Mouse (Mus musculus): Measurements from ENCODE around the gene Nlrc5.
"Not testable (repeated sequence)": the region's sequence is repeated elsewhere in the genome, so short reads cannot be mapped to it uniquely, and the experiment has no call there.

The Nlrc5 gene

DNA sequence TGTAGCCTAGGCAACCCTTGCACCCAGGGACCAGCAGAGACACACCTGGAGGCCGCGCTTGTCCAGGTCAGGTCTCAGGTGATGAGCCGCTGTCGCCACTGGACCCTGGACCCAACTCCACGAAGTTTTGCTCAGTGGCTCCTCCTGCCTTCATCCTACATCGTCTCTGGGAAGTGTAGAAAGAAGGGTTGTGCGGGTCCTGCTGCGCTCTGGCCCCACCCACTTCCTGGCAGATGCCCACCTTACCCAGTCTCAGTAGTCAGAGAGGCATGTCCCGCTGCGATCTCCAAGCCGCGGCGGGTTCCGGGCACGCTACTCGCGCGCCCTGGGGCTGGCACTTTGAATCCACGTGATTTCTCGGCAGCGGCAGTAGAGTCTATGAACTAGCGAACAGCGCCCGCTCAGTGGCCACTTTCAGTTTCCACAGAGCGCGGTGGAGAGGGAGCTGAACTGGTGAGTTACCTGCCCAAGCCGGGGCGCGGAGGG lies at the start of gene Nlrc5:
Nlrc5 (plus strand) TSS at position 376 of the 486 bp plus-strand sequence.
- peak; percentile 20 for DNase-seq

DNA sequence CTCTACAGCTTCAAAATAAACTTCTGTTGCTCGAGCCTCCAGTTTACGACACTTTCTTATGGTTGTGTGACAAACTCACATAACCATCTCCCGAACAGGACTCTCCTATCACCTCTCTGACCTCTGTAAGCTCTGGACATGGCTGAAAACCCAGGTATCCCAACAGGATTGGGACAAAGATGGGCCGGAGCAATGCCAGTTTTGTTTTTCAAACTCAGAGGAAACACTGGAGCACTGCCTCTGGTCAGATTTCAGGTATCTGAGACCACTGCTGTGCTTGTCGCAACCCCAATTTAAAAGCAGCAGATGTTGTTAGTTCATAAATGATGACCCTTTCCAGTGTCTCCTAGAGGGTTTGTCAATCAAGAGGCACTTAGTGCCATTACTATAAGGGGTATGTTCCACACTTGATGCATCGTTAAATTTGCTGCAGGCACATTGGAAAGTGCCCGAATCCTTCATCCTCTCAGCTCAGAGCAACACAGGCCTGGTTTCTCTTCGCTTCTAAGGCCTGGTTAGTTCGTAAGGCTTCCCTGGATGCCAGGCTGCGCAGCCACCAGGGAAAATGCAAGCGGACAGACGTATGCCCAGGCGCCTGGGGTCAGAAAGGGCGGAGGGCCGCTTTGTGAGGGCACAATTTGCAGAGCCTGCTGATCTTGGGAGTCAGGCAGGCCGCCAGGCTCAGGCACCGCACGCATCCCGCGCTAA lies 48.5 kb upstream of the Nlrc5 start:
- DNase-seq, result no peak

DNA sequence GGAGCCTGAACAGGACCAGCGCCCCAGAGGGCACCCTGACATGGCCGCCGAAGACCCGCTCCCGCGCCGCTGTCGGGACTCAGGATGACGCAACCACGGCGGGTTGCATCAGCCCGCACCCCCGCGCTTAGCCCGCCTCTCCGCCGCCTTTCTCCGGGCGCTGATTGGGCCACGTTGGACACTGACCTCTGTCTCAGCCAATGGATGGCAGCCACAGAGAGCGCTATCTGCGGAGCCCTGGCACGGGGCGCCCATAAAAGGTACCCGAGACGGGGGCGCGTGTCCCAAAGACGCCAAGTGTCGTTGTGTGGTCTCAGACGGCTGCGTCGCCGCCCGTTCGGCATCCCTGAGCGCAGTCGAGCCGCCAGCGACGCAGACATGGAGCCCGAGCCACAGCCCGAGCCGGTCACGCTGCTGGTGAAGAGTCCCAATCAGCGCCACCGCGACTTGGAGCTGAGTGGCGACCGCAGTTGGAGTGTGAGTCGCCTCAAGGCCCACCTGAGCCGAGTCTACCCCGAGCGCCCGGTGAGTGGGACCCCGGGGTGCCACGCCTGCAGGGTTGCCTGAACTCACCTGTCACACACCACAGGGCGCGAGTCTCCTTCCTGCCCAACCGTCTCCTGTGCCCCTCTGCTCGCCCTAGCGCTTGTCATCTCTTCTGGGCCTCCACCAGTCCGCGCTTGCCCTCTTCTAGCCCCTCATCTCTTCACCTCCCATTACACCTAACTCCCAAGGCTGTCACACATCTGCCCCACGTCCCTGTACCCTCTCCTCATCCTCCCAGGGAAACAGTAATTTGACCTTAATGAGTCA lies 47.7 kb upstream of the Nlrc5 start, which contains the start of gene Herpud1:
Herpud1 (plus strand) TSS at position 225 of the 813 bp plus-strand sequence.
- peak; percentile 98 to 99 for DNase-seq

DNA sequence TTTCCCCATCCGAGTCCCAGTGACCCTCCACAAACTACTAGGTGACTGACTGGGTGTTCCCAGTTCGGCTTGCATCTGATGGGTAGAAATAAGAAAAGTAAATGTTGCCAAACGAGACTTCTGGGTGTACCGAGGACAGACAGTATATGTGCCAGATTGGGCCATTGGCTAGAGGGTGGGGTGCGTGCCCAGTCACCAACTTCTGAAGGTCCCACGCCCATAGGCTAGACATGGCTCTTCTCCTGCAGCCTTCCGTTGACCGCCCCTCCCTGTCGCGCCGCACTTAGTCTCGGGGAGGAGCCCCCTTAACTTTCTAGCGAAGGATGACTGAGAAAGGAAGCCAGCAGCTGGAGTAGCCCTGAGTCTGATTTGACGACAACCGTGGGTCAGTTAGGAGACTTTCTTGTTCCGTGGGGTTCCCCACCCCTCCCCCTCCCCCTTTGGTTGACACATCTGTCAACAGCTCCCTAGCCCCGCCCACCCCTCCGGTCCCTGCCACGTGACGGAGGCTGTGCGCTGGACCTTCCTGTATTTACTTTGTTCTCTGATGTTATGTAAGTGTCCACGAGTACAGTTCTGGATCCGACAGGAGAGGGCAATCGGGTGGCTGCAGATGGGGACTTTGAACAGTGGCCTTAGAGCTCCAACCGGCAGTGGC lies 47.0 kb upstream of the Nlrc5 start:
- peak; percentile 71 to 78 for DNase-seq

DNA sequence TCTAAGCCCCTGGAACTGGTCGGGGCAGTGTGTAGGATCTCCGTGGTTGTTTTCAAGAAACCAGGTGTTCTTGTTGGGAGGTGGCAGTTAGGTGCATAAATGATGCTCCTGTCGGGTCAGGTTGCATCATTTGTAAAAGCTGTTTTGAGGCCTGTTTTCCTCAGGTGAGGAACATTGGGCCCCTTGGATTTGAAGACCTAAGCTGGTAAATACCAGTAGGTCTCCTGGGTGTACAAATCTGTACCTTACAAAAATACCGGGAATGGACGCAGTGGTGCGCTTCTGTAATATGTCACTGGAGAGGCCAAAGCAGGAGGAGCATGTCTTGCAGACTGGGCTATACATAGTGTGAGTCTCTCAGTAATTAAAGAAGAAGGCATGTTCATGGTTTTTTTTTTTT lies 46.4 kb upstream of the Nlrc5 start:
- peak in 1 of 2 experiments; percentile 15 for DNase-seq

DNA sequence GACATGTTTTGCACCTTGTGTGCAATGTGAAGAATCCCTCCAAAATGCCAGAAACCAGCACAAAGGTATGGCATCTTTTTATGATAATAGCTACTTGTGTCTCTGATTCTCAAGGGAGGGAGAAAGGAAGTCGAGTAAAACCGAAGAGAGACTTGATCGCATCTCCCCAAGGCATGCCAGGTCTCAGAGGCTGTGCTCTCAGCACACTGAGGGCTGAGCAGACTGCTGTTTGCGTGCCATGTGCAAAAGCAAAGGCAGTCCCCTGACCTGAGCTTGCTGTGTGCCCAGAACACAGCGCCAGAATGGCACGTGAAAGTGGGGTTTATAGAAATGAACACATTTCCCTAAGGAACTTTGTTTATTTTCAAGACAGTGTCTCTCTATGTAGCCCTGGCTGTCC lies 44.6 kb upstream of the Nlrc5 start:
- DNase-seq, result no peak

DNA sequence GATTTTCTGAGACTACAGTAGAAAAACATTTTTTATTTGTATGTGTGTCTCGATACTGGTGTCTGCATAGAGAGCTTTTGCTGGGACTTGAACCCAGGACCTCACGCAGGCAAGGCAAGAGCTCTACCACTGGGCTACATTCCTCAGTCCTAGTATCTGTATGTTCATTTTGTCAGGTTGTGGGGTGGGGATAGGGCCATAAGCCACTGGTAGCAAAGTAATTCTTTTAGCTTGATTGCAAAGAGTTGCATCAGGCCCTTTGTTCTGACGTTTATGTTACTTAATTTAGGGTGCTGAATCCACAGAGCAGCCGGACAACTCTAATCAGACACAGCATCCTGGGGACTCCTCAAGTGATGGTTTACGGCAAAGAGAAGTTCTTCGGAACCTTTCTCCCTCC lies 43.7 kb upstream of the Nlrc5 start:
- DNase-seq, result no peak

DNA sequence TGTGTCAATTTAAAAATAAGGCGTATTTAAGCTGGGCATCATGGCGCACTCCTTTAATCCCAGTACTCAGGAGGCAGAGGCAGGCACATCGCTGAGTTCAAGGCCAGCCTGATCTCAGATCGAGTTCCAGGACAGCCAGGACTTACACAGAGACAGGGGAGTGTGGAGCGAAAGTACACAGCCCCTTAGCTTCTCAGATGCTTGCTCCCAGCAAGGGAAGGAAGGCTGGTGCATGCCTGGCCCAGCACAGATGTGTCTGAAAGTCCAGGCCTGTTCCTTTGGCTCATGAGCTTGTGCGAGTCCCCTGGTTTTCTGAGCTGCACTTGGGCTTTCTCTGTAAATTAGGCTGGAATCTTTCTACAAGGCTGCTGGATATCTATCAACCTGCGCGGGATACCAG lies 43.2 kb upstream of the Nlrc5 start:
- no peak for DNase-seq

DNA sequence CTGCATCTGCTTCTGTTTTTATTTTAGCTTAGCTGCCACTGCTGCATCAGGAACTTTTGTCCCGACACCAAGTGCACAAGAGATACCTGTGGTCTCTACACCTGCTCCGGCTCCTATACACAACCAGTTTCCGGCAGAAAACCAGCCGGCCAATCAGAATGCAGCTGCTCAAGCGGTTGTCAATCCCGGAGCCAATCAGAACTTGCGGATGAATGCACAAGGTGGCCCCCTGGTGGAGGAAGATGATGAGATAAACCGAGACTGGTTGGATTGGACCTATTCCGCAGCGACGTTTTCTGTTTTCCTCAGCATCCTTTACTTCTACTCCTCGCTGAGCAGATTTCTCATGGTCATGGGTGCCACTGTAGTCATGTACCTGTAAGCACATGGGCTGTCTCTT lies 42.0 kb upstream of the Nlrc5 start:
- DNase-seq, result peak; percentile 27 to 32

DNA sequence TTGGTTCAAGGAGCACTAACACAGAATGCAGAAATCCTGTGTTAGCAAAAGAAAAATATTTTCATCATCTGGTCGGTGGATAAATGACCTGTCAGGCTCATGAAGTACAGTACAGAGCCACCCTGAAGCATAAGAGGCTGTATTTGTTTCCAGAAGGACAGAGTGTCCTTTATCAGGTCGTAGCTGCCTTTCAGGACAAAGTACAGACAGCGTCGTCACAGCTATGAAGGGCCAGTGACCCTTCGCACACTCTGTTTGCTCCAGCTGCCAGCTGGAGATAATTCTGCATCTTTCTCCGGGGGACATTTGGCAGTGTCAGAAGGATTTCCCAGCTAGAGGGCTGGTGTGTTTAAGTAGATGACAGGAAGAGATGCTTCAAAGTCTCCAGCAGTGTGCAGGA lies 41.5 kb upstream of the Nlrc5 start:
- no peak for DNase-seq

DNA sequence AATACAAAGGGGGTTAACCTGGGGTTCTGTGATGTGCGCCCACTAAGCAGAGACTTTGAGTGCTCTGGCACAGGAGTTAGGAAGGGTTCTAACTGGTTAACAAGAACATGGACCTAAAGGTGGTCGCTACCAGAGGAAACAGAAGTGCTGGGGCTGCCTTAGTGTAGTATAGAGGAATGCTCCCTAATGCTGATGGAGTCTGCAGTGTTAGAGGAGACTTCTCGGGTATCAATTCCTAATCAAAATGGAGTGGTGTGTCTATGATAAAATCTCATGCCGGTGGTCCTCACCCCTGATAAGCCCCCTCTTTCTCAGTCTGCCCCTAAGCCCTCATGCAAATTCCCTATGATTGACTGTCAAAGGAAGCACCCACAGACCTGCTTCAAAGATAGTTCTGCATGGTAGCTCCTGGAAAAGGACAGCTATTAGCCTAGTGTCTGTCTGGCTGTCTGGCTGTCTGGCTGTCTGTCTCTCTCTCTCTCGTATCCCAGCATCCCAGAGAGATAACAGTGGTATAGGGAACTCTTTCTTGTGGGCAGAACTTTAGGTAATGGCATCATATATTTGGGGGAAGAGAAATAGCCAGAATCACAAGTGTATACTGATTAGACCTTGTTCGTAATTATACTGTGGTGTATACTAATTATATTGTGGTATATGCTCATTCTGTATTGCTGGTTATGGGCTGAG lies 38.2 kb upstream of the Nlrc5 start:
- no peak for DNase-seq

DNA sequence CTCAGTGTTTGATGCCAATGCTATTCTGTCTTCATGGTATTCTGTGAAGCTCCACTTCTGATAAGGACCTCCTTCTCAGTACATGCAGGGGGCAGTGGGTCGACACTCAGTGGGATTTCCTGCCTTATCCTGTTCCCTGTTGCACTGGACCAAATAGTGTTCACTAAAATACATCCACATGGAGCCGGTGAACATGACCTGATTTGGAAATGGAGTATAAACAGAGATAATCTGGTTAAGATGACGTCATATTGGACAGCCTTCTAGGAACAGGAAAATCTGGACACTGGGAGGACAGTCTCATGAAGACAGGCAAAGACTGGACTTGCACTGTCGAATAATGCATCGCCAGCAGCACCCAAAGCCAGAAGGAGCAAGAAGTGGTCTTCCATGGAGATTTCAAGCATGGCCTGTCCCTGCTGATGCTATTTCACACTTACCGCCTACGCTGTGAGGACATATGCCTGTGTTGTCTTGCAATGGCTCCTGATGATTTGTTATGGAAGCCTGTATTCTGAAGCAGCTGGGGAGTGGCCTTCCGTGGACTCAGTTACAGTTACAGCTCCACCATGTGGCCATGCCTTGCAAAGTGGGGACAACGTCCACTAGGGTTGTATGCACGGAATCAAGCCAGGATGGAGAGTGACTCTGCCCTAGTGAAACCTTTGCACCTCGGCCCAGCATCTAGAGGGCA lies 37.0 kb upstream of the Nlrc5 start:
- peak; percentile 43 to 50 for DNase-seq

DNA sequence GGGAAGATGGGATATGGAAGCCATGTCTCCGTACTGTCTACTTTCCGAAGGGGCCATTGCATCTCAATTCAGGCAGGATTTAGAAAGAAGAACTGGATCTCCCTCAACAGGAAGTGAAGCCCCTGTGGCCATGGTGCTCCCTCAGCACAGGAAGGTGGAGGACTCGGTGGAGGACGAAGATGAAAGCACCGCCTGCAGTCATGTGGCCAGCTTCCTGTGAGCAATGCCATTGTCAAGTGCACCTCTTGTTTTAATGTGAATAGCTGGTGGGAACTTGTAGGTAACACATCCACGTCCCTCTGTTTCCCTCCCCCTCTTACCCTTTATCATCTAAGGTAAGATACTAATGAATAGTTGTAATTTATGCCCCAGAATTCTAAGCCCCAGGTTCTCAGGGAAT lies 35.6 kb upstream of the Nlrc5 start:
- no peak for DNase-seq

DNA sequence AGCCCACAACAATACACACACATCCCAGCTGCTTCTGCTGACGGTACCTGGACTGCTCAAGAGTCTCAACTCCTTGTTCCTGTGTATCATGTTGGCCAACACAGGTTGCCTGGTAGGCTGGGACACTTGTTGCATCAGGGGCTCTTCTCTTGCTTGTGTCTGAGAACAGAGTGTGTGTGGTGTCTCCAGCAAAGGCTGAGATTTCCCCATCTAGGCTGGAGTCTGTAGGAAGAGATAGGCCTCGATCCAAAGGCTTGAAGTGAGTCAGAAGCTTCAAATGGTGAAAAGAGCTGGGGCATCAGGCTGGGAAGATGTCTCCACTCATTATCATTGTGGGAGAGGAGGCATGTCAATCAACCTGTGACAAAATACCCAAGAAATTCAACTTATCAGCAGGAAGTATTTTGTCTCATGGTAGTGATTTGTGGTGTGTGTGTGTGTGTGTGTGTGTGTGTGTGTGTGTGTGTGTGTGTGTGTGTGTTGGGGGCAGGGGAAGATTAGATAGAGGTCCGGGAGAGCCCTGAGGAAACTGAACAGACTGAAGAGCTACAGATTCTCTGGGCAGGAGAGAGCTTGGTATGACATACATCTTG lies 34.7 kb upstream of the Nlrc5 start:
- no peak for DNase-seq

DNA sequence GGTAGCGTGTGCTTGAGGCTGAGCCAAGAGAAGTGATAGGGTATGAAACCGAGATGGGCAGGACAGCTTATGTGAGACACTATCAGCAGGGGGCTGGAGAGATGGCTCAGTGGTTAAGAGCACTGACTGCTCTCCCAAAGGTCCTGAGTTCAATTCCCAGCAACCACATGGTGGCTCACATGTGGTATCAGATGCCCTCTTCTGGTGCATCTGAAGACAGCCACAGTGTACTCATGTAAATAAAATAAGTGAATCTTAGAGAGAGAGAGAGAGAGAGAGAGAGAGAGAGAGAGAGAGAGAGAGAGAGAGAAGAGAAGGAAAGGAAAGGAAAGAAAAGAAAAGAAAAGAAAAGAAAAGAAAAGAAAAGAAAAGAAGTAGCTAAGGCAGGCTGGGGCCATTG lies 34.2 kb upstream of the Nlrc5 start:
- DNase-seq, result not testable (repeated sequence)

DNA sequence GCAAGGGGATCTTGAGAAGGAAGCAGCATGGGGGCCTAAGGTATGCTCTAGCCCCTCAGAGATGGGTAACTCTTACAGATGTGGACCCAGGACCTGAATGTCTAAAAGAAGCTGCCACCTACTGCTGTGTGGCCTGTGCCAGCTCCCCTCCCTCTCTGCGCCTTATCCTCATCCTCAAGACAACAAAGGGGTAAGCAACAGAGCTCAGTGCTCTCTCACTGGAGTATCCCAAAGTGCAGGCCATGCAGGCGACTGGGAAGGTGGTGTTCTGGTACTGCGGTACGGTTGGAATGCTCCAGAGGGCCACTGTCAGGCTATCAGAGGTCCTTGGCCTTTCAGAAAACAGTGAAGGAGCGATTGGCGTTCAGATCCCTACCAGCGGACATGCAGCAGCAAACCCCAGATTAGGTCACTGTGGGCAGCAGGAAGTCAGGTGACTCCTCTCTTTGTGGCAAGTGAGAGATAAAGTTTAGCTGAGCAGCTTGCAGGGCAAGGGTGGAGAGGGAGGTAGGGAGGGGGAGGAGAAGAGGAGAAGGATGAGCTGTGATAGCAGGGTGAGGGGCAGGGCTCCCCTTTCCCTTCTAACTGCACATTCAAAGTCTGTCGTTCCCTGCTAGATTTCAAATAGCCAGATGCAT lies 25.6 kb upstream of the Nlrc5 start:
- DNase-seq, result no peak

DNA sequence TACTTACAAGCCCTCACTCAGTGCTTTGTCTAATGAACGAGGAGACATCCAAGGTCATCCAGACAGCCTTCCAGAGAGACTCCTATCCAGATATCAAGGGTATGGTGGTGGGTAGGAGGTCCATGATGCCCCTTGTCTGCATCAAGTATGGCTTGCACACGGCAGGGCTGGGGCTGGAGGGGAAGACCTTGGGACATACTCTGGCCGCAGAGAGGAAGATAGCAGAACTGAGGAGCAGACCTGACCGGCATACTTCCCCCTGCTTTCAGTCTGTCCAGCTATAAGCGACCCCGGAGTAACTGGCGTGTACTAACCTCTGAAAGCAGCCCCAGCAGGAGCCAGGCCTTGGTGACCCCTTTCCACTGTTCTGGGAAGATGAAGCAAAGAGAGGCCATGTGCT lies 24.6 kb upstream of the Nlrc5 start:
- no peak for DNase-seq

DNA sequence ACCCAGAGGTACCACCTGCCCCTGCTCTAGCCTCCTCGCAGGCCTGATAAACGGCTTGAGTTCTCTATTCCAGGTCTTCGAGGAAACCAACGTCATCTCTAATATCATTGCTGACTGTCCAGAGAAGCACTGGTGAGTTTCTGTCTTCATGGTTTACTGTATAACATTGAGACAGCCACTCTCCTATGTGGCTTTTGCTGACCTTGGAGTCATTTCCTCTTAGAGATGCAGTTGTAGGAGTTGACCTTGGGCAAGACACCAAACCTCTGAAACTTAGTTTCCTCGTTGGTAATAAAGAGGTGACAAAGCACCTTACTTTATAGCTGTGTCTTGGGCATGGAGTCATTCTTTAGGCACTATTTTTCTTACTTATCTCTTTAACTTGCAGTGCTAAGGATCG lies 21.6 kb upstream of the Nlrc5 start:
- DNase-seq, result no peak

DNA sequence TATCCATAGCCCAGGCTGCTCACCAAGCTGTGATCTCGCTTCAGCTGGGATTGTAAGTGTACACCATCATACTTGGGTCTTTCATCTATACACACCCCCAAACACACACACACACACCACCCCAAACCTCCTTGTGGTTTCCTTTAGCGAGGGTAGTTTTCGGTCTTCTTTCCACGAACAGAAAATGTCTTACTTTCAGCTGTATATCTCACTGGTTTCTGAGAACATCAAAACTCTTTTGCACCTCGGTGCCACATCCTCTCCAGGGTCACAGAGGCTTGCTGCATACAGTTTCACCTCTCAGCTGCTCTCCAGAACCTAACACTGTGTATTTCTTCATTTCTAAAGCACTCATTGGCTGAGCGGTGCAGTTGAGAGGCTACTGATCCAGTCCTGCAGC lies 20.6 kb upstream of the Nlrc5 start:
- DNase-seq, result no peak

DNA sequence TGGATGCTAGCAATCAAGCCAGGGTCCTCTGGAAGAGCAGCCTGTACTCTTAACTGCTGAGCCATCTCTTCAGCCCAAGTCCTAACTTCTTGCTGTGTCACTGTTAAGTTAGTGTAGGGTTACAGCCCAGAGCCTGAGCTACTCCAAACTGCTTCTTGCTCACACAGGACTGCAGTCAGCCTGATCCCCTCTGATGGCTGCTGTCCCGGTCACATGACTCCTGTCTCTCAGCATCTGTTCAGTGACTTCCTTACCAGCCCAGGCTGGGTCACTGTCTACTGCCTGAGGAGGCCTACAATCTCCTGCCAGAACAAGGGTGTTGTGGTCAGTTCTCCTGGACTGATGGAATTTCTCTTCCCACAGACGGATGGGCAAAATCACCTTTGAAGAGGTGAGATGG lies 18.9 kb upstream of the Nlrc5 start:
- DNase-seq, result no peak

DNA sequence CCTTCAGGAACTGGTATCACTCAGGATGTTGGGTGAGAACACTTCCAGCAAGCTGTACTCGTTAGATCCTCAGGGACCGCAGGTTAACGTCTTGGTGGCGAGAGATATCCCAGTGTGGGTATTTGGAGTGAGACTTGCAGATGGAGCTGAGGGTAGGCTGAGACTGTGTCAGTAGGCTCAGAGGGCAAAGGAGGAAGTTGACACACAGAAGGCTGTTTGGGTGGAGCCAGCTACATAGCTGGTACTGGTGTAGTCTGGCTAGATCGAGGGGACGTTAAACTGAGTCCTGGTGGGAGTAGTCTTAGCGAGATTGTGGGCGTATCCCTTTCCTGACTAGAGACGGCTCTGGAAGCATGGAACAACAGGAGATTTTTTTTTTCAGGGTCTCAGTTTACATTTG lies 16.1 kb upstream of the Nlrc5 start:
- no peak for DNase-seq

DNA sequence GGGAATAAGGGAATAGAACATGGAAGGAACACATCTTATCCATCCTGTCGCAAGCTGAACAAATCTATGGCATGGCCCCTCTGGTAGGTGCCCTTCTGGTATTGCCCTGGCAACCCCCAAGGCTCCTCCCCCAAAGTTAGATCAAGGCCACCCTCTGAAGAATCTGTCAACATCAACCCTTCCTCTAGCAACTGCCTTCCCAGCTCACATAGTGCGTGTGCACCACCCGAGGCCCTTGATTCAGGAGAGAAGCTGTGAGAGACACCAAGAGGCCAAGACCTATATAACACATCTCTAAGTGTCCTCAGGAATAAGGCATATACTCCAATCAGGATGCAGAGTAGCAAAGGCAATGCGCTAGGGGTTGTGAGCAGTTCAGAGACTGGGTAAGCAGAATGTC lies 11.9 kb upstream of the Nlrc5 start:
- no peak for DNase-seq
